Mouse (Mus musculus) lung, adult 2 months (tissue): Measurements from ENCODE around the gene Stac.

Experiments used
- CTCF ChIP-seq: fragments of 200-500 bp; IDR thresholded peaks from 2 replicates; pipeline ENCODE4 v1.5.1; 2011; ENCODE audit warnings: mild to moderate bottlenecking, low read length, control low read depth; ENCODE audit not compliant: insufficient read depth
- POLR2A ChIP-seq: fragments of 200-500 bp; IDR thresholded peaks from 2 replicates; pipeline ENCODE4 v1.6.1; 2011; ENCODE audit warnings: low read depth, mild to moderate bottlenecking, control low read depth, low read length, borderline replicate concordance; ENCODE audit errors: extremely low read depth

GRCm38 (mm10) chr9:111655066-111655465, 35.1 kb downstream of the Stac start:
- TF ChIP-seq POLR2A: no peak
- TF ChIP-seq CTCF: no peak
